Mouse (Mus musculus) stomach, embryonic 15.5 days (tissue): Measurements from ENCODE around the gene Ethe1. TPM values are rescaled to one million over a fixed set of nuclear protein-coding genes. Genes with fewer than 3 reads are reported as not detected.
A peak's percentile ranks its signal among the peaks of the same experiment; 100 is the strongest.

Source experiments
- ATAC-seq: fragments of 200-750 bp; cut with Nextera tagmentation; 2 replicates; pipeline ENCODE4 v1.8.0; 2017; ENCODE audit warnings: low read depth, moderate number of reproducible peaks, moderate TSS enrichment; ENCODE audit not compliant: insufficient read depth, low FRiP score
- H3K27ac ChIP-seq: fragments of 300-500 bp; sonication (generic); 2 replicates; pipeline ENCODE4 v1.5.1; 2015; ENCODE audit warnings: mild to moderate bottlenecking, inconsistent platforms
- H3K27me3 ChIP-seq: fragments of 300-500 bp; sonication (generic); replicated peaks from 2 replicates; pipeline ENCODE4 v1.6.1; 2015; ENCODE audit warnings: inconsistent platforms
- H3K36me3 ChIP-seq: fragments of 300-500 bp; sonication (generic); 2 replicates; pipeline ENCODE4 v1.6.1; 2015; ENCODE audit warnings: inconsistent platforms
- H3K4me1 ChIP-seq: fragments of 300-500 bp; sonication (generic); 2 replicates; pipeline ENCODE4 v1.6.1; 2015; ENCODE audit warnings: inconsistent platforms
- H3K4me2 ChIP-seq: fragments of 300-500 bp; sonication (generic); 2 replicates; pipeline ENCODE4 v1.6.1; 2015; ENCODE audit warnings: mild to moderate bottlenecking, inconsistent platforms
- H3K4me3 ChIP-seq: fragments of 300-500 bp; sonication (generic); replicated peaks from 2 replicates; pipeline ENCODE4 v1.5.1; 2015; ENCODE audit warnings: inconsistent platforms
- H3K9ac ChIP-seq: fragments of 300-500 bp; sonication (generic); 2 replicates; pipeline ENCODE4 v1.6.1; 2015; ENCODE audit warnings: inconsistent platforms
- H3K9me3 ChIP-seq: fragments of 300-500 bp; sonication (generic); 2 replicates; pipeline ENCODE4 v1.6.1; 2016; ENCODE audit warnings: inconsistent platforms
- WGBS: fragments of 180-500 bp; shearing (Covaris S2); methylation state at CpG from one replicate; pipeline ENCODE4 v1.1.7; 2015; 5-methylcytosine and 5-hydroxymethylcytosine counted together
- polyA plus RNA-seq: library from polyadenylated mRNA; unstranded; fragments of >200 nt; fragmentation: Nextera tagmentation; extraction: Ambion mirVana; gene quantifications from 2 replicates; pipeline ENCODE4 v1.2.1, GENCODE M21; 2015

Ethe1 gene
- polyA plus RNA-seq: 31.1 and 37.1 TPM in 2 replicates

DNA sequence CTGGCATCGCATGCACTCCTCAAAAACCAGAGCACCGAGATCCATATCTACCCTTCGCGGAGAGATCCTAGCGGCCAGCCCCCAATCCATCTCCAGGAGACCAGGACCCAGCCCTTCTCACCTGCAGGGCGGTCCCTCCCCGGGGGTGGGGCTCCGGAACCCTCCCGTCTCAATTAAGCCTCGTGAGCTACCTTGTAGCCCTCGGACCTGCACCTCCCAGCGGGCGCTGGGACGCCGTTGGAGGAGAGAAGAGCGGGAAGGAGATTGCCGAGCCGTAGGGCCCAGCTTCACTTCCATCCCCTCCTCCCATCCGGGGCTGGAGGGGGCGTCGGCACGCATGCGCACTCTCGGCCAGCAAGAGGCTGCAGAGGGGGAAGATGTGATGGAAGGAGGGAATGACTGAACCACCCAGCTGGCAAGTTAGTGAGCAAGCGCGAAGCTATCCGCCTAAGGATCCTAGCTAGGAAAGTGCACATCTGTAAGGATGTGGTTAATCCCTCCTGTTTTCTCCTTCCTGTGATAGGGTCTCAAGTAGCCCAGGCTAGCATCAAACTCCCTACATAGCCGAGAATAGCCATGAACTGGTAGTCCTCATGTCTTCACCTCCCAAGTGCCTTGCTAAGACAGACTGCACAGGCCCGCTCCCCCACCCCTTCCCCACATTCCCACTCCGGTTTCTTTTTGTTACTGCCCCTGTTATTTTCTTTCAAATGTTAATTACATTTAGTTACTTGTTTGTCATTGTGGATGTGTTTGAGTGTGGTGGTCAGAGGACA, at the start of gene Ethe1, which contains the start of gene Zfp575:
Ethe1 (plus strand) TSS at position 214 of the 776 bp plus-strand sequence.
Zfp575 (minus strand) TSS at position 312 of the 776 bp plus-strand sequence.
- whole genome bisulfite sequencing: 7% methylated on average over 29 of the region's 30 CpGs
- peak within 1 kb of the TSS; percentile 52; the same call in 1 of the 2 replicates for H3K9ac ChIP-seq
- H3K9me3 ChIP-seq: no peaks in the 10 kb centered on the region
- no peaks in the 10 kb centered on the region for H3K36me3 ChIP-seq
- peaks cover 18% of the 10 kb centered on the region; the same call in 1 of the 2 replicates for H3K27me3 ChIP-seq
- peak within 1 kb of the TSS; percentile 81 for H3K4me2 ChIP-seq
- H3K4me3 ChIP-seq: peak within 1 kb of the TSS; percentile 56
- peak; percentile 30; the same call in 1 of the 2 replicates for ATAC-seq
- H3K27ac ChIP-seq: peak within 1 kb of the TSS; percentile 71
- 0 out of 2 replicates have a peak, but pooled peaks cover 10% of the 10 kb centered on the region for H3K4me1 ChIP-seq

GRCm38 (mm10) chr7:24537591-24537990, 49.8 kb upstream of the Ethe1 start:
- no peak overlapping the region for H3K27ac ChIP-seq
- no peak for ATAC-seq

GRCm38 (mm10) chr7:24538154-24538553, 49.2 kb upstream of the Ethe1 start:
- Histone ChIP-seq H3K9me3 (no peaks in the 10 kb centered on the region), H3K4me2 (no peak overlapping the region), H3K4me3 (no peak overlapping the region), H3K27ac (no peak overlapping the region), H3K4me1 (0 out of 2 replicates have a peak, but pooled peaks cover 6% of the 10 kb centered on the region), H3K36me3 (peaks cover 15% of the 10 kb centered on the region), H3K9ac (no peak overlapping the region), H3K27me3 (no peaks in the 10 kb centered on the region)
- no peak for ATAC-seq
- WGBS: 30% methylated on average over 5 of the region's 5 CpGs

More at GRCm38 (mm10) chr7:24537591-24537990, 49.8 kb upstream of the Ethe1 start:
- WGBS: 71% methylated on average over 5 of the region's 5 CpGs
- peaks cover 7% of the 10 kb centered on the region; the same call in 1 of the 2 replicates for H3K4me1 ChIP-seq
- no peak overlapping the region for H3K4me3 ChIP-seq
- H3K36me3 ChIP-seq: peaks cover 18% of the 10 kb centered on the region
- no peaks in the 10 kb centered on the region for H3K9me3 ChIP-seq
- no peaks in the 10 kb centered on the region for H3K27me3 ChIP-seq
- no peak overlapping the region for H3K4me2 ChIP-seq
- H3K9ac ChIP-seq: no peak overlapping the region

- peaks cover 10% of the 10 kb centered on the region for H3K36me3 ChIP-seq
- WGBS: 72% methylated on average over 5 of the region's 5 CpGs
- H3K9me3 ChIP-seq: no peaks in the 10 kb centered on the region
- no peaks in the 10 kb centered on the region for H3K27me3 ChIP-seq
- H3K4me3 ChIP-seq: no peak overlapping the region
- no peak overlapping the region for H3K27ac ChIP-seq
- no peak overlapping the region for H3K4me2 ChIP-seq
- no peak overlapping the region for H3K9ac ChIP-seq
- 0 out of 2 replicates have a peak, but pooled peaks cover 4% of the 10 kb centered on the region for H3K4me1 ChIP-seq
- no peak for ATAC-seq
Observed at GRCm38 (mm10) chr7:24538701-24539100, 48.6 kb upstream of the Ethe1 start.

GRCm38 (mm10) chr7:24539686-24540085, 47.7 kb upstream of the Ethe1 start:
- H3K27ac ChIP-seq: peak overlapping the region; percentile 31; the same call in 1 of the 2 replicates
- H3K9ac ChIP-seq: no peak overlapping the region
- no peak overlapping the region for H3K4me3 ChIP-seq
- no peak overlapping the region for H3K4me2 ChIP-seq
- 80% methylated on average over 4 of the region's 4 CpGs for whole genome bisulfite sequencing
- 0 out of 2 replicates have a peak, but pooled peaks have one; percentile 32 for ATAC-seq
- H3K36me3 ChIP-seq: 0 out of 2 replicates have a peak, but pooled peaks cover 6% of the 10 kb centered on the region
- no peaks in the 10 kb centered on the region for H3K4me1 ChIP-seq
- H3K9me3 ChIP-seq: no peaks in the 10 kb centered on the region
- no peaks in the 10 kb centered on the region for H3K27me3 ChIP-seq

GRCm38 (mm10) chr7:24544506-24544905, 42.8 kb upstream of the Ethe1 start:
- peaks cover 2% of the 10 kb centered on the region; the same call in 1 of the 2 replicates for H3K36me3 ChIP-seq
- 78% methylated on average over 2 of the region's 2 CpGs for WGBS
- no peak overlapping the region for H3K4me2 ChIP-seq
- H3K4me1 ChIP-seq: peaks cover 10% of the 10 kb centered on the region
- no peak overlapping the region for H3K27ac ChIP-seq
- H3K9me3 ChIP-seq: no peaks in the 10 kb centered on the region
- H3K27me3 ChIP-seq: no peaks in the 10 kb centered on the region
- no peak overlapping the region for H3K4me3 ChIP-seq
- ATAC-seq: no peak
- no peak overlapping the region for H3K9ac ChIP-seq

GRCm38 (mm10) chr7:24546068-24546614, 41.2 kb upstream of the Ethe1 start, which contains the start of the genes Pinlyp and Xrcc1:
Gene Pinlyp (minus strand): TSS chr7:24546118.
Gene Xrcc1 (plus strand): TSS chr7:24546289.
- no peak for ATAC-seq
- peaks cover 8% of the 10 kb centered on the region; the same call in 1 of the 2 replicates for H3K36me3 ChIP-seq

DNA sequence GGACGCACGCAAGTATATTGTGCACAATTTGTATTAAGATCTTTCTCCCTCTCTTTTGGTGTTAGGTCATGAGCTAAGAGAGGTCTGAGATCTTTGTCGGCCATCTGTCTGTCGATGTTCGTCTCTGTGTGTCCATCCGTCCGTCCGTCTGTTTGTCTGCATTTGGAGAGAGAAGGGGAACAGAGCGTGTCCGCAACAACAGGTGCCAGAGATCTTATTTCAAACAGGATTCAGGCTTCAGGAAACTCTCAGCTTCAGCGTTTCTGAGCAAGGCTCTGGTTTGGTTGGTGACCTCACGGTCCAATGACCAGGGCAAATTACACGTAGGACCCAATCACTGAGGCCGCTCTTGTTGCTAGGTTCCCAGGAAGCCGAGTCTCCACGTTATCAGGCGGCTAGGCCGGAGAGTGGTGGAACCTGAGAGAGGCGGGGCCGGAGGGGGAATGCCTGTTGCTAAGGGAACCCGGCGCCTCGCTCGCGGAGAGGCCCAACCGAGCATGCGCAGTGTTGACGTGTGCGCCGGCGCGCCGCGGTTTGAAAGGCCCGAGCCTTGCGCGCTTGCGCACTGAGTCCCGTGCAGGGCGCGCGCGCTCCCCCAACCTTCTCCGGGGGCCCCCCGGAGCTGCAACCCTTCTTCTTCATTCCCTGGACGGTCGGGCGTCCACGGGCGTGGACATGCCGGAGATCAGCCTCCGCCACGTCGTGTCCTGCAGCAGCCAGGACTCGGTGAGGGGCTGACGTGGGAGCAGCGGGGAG, 40.5 kb upstream of the Ethe1 start:
- Histone ChIP-seq H3K4me2 (peak overlapping the region; percentile 72), H3K27ac (peak overlapping the region; percentile 83), H3K27me3 (no peaks in the 10 kb centered on the region), H3K4me1 (peaks cover 10% of the 10 kb centered on the region), H3K36me3 (peaks cover 8% of the 10 kb centered on the region; the same call in 1 of the 2 replicates), H3K4me3 (peak overlapping the region; percentile 90), H3K9me3 (no peaks in the 10 kb centered on the region), H3K9ac (peak overlapping the region; percentile 83)
- ATAC-seq: peak; percentile 99
- under 1% methylated on average over 57 of the region's 57 CpGs for WGBS

More at GRCm38 (mm10) chr7:24546068-24546614, 41.2 kb upstream of the Ethe1 start, which contains the start of the genes Pinlyp and Xrcc1:
- Histone ChIP-seq H3K4me3 (peak within 1 kb of the TSS; percentile 90), H3K4me1 (peaks cover 10% of the 10 kb centered on the region), H3K27ac (peak within 1 kb of the TSS; percentile 83), H3K9ac (peak within 1 kb of the TSS; percentile 83), H3K27me3 (no peaks in the 10 kb centered on the region), H3K9me3 (no peaks in the 10 kb centered on the region), H3K4me2 (peak within 1 kb of the TSS; percentile 72)
- WGBS: 29% methylated on average over 13 of the region's 13 CpGs

DNA sequence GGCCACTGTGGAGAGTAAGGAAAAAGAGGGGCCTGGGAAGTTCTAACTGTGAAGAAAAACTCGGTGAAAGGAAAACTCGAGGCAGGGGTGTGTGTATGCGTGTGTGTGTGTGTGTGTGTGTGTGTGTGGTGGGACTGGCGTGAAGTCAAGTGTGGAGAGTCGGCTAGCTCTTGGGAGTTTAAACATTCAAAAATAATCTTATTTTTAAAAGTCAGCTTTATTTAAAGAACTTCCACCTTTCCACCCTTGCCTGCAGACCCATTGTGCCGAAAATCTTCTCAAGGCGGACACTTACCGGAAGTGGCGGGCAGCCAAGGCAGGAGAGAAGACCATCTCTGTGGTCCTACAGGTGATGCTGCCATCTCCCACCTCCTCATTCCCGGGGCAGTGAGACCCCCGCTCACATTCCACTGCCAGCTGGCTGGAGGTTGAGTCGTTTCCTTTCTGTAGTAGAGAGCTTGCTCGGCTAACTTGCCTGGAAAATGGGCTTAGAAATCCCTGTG, 39.8 kb upstream of the Ethe1 start:
- Histone ChIP-seq H3K36me3 (peaks cover 8% of the 10 kb centered on the region; the same call in 1 of the 2 replicates), H3K9ac (peak overlapping the region; percentile 83), H3K9me3 (no peaks in the 10 kb centered on the region), H3K4me3 (peak overlapping the region; percentile 90), H3K4me2 (peak overlapping the region; percentile 72), H3K27ac (peak overlapping the region; percentile 72), H3K27me3 (no peaks in the 10 kb centered on the region), H3K4me1 (peaks cover 10% of the 10 kb centered on the region)
- WGBS: 19% methylated on average over 13 of the region's 13 CpGs
- ATAC-seq: no peak

GRCm38 (mm10) chr7:24551985-24552759, 35.2 kb upstream of the Ethe1 start:
- H3K9me3 ChIP-seq: no peaks in the 10 kb centered on the region
- peaks cover 27% of the 10 kb centered on the region for H3K36me3 ChIP-seq

More at GRCm38 (mm10) chr7:24551985-24552759, 35.2 kb upstream of the Ethe1 start:
- Histone ChIP-seq H3K4me3 (no peak overlapping the region), H3K27me3 (no peaks in the 10 kb centered on the region), H3K4me2 (no peak overlapping the region), H3K27ac (no peak overlapping the region), H3K4me1 (peaks cover 6% of the 10 kb centered on the region), H3K9ac (no peak overlapping the region)
- WGBS: 84% methylated on average over 12 of the region's 12 CpGs
- no peak for ATAC-seq
